Mouse (Mus musculus) embryonic facial prominence, embryonic 15.5 days (tissue): ENCODE results near the gene Tradd. TPM values are rescaled to one million over a fixed set of nuclear protein-coding genes. Genes with fewer than 3 reads are reported as not detected.

Experiments
- ATAC-seq: fragments of 200-750 bp; cut with Nextera tagmentation; 2 replicates; pipeline ENCODE4 v1.8.0; 2017; ENCODE audit warnings: low read depth, moderate TSS enrichment; ENCODE audit not compliant: insufficient number of reproducible peaks, low FRiP score, low TSS enrichment
- H3K27ac ChIP-seq: fragments of 300-500 bp; sonication (generic); replicated peaks from 2 replicates; pipeline ENCODE4 v1.5.1; 2015; ENCODE audit warnings: mild to moderate bottlenecking, inconsistent platforms
- H3K27me3 ChIP-seq: fragments of 300-500 bp; sonication (generic); 2 replicates; pipeline ENCODE4 v1.6.1; 2015; ENCODE audit warnings: inconsistent platforms
- H3K36me3 ChIP-seq: fragments of 300-500 bp; sonication (generic); 2 replicates; pipeline ENCODE4 v1.6.1; 2015; ENCODE audit warnings: mild to moderate bottlenecking, inconsistent platforms
- H3K4me1 ChIP-seq: fragments of 300-500 bp; sonication (generic); 2 replicates; pipeline ENCODE4 v1.6.1; 2015; ENCODE audit warnings: inconsistent platforms
- H3K4me2 ChIP-seq: fragments of 300-500 bp; sonication (generic); replicated peaks from 2 replicates; pipeline ENCODE4 v1.6.1; 2015; ENCODE audit warnings: mild to moderate bottlenecking, inconsistent platforms
- H3K4me3 ChIP-seq: fragments of 300-500 bp; sonication (generic); replicated peaks from 2 replicates; pipeline ENCODE4 v1.5.1; 2015; ENCODE audit warnings: mild to moderate bottlenecking, inconsistent platforms
- H3K9ac ChIP-seq: fragments of 300-500 bp; sonication (generic); 2 replicates; pipeline ENCODE4 v1.6.1; 2015; ENCODE audit warnings: inconsistent platforms
- H3K9me3 ChIP-seq: fragments of 300-500 bp; sonication (generic); replicated peaks from 2 replicates; pipeline ENCODE4 v1.6.1; 2016; ENCODE audit warnings: inconsistent platforms
- WGBS: fragments of 180-500 bp; shearing (Covaris S2); methylation state at CpG from one replicate; pipeline ENCODE4 v1.1.7; 2015; 5-methylcytosine and 5-hydroxymethylcytosine counted together
- polyA plus RNA-seq: library from polyadenylated mRNA; unstranded; fragments of >200 nt; fragmentation: Nextera tagmentation; extraction: Ambion mirVana; gene quantifications from 2 replicates; pipeline ENCODE4 v1.2.1, GENCODE M21; 2015

The Tradd gene
- polyA plus RNA-seq, 1 experiment from 2014 or later: 27.4 TPM

- peak; percentile 79 for ATAC-seq
- peaks cover 71% of the 10 kb centered on the region for H3K36me3 ChIP-seq
Measured at GRCm38 (mm10) chr8:105305211-105306145, 41.1 kb upstream of the Tradd start, which contains the start of gene Elmo3. Gene Elmo3 (plus strand): TSS chr8:105305601.

GRCm38 (mm10) chr8:105304325-105305210 lies 40.2 kb upstream of the Tradd start:
- Histone ChIP-seq H3K9me3 (no peaks in the 10 kb centered on the region), H3K4me3 (no peak overlapping the region), H3K27ac (peak overlapping the region; percentile 87), H3K4me1 (peaks cover 29% of the 10 kb centered on the region), H3K4me2 (0 out of 2 replicates have a peak overlapping the region, but pooled peaks have one; percentile 2), H3K27me3 (no peaks in the 10 kb centered on the region), H3K9ac (no peak overlapping the region), H3K36me3 (peaks cover 71% of the 10 kb centered on the region)
- 0 out of 2 replicates have a peak, but pooled peaks have one; percentile 15 for ATAC-seq
- 44% methylated on average over 9 of the region's 9 CpGs for WGBS

More at GRCm38 (mm10) chr8:105305211-105306145, 41.1 kb upstream of the Tradd start, which contains the start of gene Elmo3:
- WGBS: 3% methylated on average over 27 of the region's 30 CpGs
- H3K9ac ChIP-seq: peak within 1 kb of the TSS; percentile 47
- peaks cover 29% of the 10 kb centered on the region for H3K4me1 ChIP-seq
- peak within 1 kb of the TSS; percentile 46 for H3K4me3 ChIP-seq
- H3K27ac ChIP-seq: peak within 1 kb of the TSS; percentile 87
- H3K27me3 ChIP-seq: no peaks in the 10 kb centered on the region
- peak within 1 kb of the TSS; percentile 74 for H3K4me2 ChIP-seq
- H3K9me3 ChIP-seq: no peaks in the 10 kb centered on the region

- Histone ChIP-seq H3K9me3 (no peaks in the 10 kb centered on the region), H3K9ac (no peak overlapping the region), H3K4me2 (no peak overlapping the region), H3K4me1 (peaks cover 31% of the 10 kb centered on the region), H3K4me3 (no peak overlapping the region), H3K27ac (peak overlapping the region; percentile 87; the same call in 1 of the 2 replicates), H3K36me3 (peaks cover 66% of the 10 kb centered on the region), H3K27me3 (no peaks in the 10 kb centered on the region)
- 77% methylated on average over 9 of the region's 9 CpGs for WGBS
- ATAC-seq: no peak
Measured at GRCm38 (mm10) chr8:105303874-105304273, 39.5 kb upstream of the Tradd start.

- H3K27me3 ChIP-seq: no peaks in the 10 kb centered on the region
- WGBS: 80% methylated on average over 8 of the region's 8 CpGs
- peaks cover 61% of the 10 kb centered on the region for H3K36me3 ChIP-seq
- H3K27ac ChIP-seq: no peak overlapping the region
- H3K4me3 ChIP-seq: no peak overlapping the region
- no peak for ATAC-seq
- peaks cover 36% of the 10 kb centered on the region for H3K4me1 ChIP-seq
- no peak overlapping the region for H3K4me2 ChIP-seq
- no peaks in the 10 kb centered on the region for H3K9me3 ChIP-seq
- H3K9ac ChIP-seq: no peak overlapping the region
Measured at GRCm38 (mm10) chr8:105303396-105303795, 39.0 kb upstream of the Tradd start.

- ATAC-seq: no peak
- Histone ChIP-seq H3K27ac (no peak overlapping the region), H3K9ac (no peak overlapping the region), H3K4me3 (no peak overlapping the region), H3K36me3 (peaks cover 50% of the 10 kb centered on the region), H3K4me2 (no peak overlapping the region), H3K9me3 (no peaks in the 10 kb centered on the region), H3K4me1 (peaks cover 29% of the 10 kb centered on the region), H3K27me3 (no peaks in the 10 kb centered on the region)
- WGBS: 91% methylated on average over 8 of the region's 8 CpGs
Measured at GRCm38 (mm10) chr8:105299962-105300361, 35.6 kb upstream of the Tradd start.

- Histone ChIP-seq H3K4me3 (peak overlapping the region; percentile 99), H3K4me1 (peaks cover 18% of the 10 kb centered on the region), H3K9me3 (no peaks in the 10 kb centered on the region), H3K27ac (no peak overlapping the region), H3K9ac (peak overlapping the region; percentile 91), H3K4me2 (peak overlapping the region; percentile 85), H3K36me3 (peaks cover 40% of the 10 kb centered on the region), H3K27me3 (no peaks in the 10 kb centered on the region)
- 50% methylated on average over 18 of the region's 18 CpGs for WGBS
- ATAC-seq: no peak
Measured at GRCm38 (mm10) chr8:105298351-105299252, 34.2 kb upstream of the Tradd start.

GRCm38 (mm10) chr8:105297511-105298192 lies 33.2 kb upstream of the Tradd start, which contains the start of gene E2f4:
Gene E2f4 (plus strand): TSS chr8:105297663.
- Histone ChIP-seq H3K4me3 (peak within 1 kb of the TSS; percentile 99), H3K27ac (peak within 1 kb of the TSS; percentile 79), H3K4me1 (peaks cover 18% of the 10 kb centered on the region), H3K9me3 (no peaks in the 10 kb centered on the region), H3K9ac (peak within 1 kb of the TSS; percentile 91), H3K36me3 (peaks cover 31% of the 10 kb centered on the region), H3K27me3 (no peaks in the 10 kb centered on the region), H3K4me2 (peak within 1 kb of the TSS; percentile 85)
- peak; percentile 84 for ATAC-seq
- WGBS: under 1% methylated on average over 58 of the region's 58 CpGs

GRCm38 (mm10) chr8:105295895-105296573 lies 31.6 kb upstream of the Tradd start, which contains the start of gene Exoc3l:
Gene Exoc3l (minus strand): TSS chr8:105296101.
- Histone ChIP-seq H3K4me3 (peak within 1 kb of the TSS; percentile 99), H3K4me2 (peak within 1 kb of the TSS; percentile 85), H3K4me1 (peaks cover 18% of the 10 kb centered on the region), H3K36me3 (peaks cover 16% of the 10 kb centered on the region), H3K27me3 (no peaks in the 10 kb centered on the region), H3K9ac (peak within 1 kb of the TSS; percentile 91; the same call in 1 of the 2 replicates), H3K9me3 (no peaks in the 10 kb centered on the region), H3K27ac (peak within 1 kb of the TSS; percentile 79)
- ATAC-seq: no peak
- 60% methylated on average over 11 of the region's 11 CpGs for WGBS

- Histone ChIP-seq H3K36me3 (peaks cover 9% of the 10 kb centered on the region), H3K9me3 (no peaks in the 10 kb centered on the region), H3K4me1 (peaks cover 25% of the 10 kb centered on the region), H3K4me3 (no peak overlapping the region), H3K27me3 (peaks cover 6% of the 10 kb centered on the region), H3K4me2 (no peak overlapping the region), H3K27ac (no peak overlapping the region), H3K9ac (no peak overlapping the region)
- no peak for ATAC-seq
- 63% methylated on average over 11 of the region's 11 CpGs for WGBS
Measured at GRCm38 (mm10) chr8:105295256-105295655, 30.8 kb upstream of the Tradd start.
